Mouse (Mus musculus) ES-E14 (cell line): Measurements from ENCODE around the gene Mfrp.

Source experiments
- CHD2 ChIP-seq: IDR thresholded peaks from 2 replicates; pipeline ENCODE4 v1.6.1; 2014; ENCODE audit warnings: mild to moderate bottlenecking, low read depth, low read length, inconsistent platforms
- HCFC1 ChIP-seq: IDR thresholded peaks from 2 replicates; pipeline ENCODE4 v1.6.1; 2012; ENCODE audit warnings: low read length, inconsistent platforms, borderline replicate concordance; ENCODE audit not compliant: insufficient read depth
- ZC3H11A ChIP-seq: IDR thresholded peaks from 2 replicates; pipeline ENCODE4 v1.6.1; 2012; ENCODE audit warnings: low read depth, mild to moderate bottlenecking, inconsistent platforms, low read length, borderline replicate concordance
- ZNF384 ChIP-seq: IDR thresholded peaks from 2 replicates; pipeline ENCODE4 v1.6.1; 2012; ENCODE audit warnings: low read depth, low read length, inconsistent platforms

DNA sequence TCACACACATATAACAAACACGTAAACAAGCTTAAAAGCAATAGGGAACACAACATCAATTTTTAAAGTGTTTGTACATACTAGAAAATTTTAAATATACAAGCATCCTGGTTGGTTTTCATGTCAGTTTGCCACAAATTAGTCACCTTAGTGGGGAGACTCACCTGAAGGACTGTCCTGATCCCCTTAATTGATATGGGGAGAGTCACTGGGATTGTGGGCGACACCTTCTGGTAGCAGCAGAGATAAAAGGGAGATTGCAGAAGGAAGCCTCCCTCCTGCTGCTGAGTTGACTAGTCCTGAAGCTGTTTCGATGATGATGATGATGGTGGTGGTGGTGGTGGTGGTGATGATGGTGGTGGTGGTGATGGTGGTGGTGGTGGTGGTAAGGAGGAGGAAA lies 48.7 kb upstream of the Mfrp start:
- no peak for TF ChIP-seq ZNF384
- no peak for TF ChIP-seq ZC3H11A
- no peak for TF ChIP-seq CHD2
- TF ChIP-seq HCFC1: no peak
